8 mouse cellular contexts compared by ENCODE assay signal in genomic region chr13:28718169-28718867, GRCm38 (mm10).
DNase-seq lines count a peak whose midpoint lies in the region; ATAC-seq lines count a peak whose summit lies in the region.

No protein-coding gene starts in this region.

- no peaks in the 10 kb centered on the region for H3K9me3 ChIP-seq in forebrain, embryonic 13.5 days (replicated peaks)
- H3K9me3 ChIP-seq in hindbrain, embryonic 11.5 days (ENCODE audit: control insufficient read depth, low read length): no peaks in the 10 kb centered on the region
- no peaks in the 10 kb centered on the region for H3K9me3 ChIP-seq in liver, embryonic 11.5 days (ENCODE audit: control insufficient read depth, low read length)

- peak overlapping the region; percentile 95 for H3K27ac ChIP-seq in forebrain, embryonic 13.5 days
- peak overlapping the region; percentile 89 for H3K27ac ChIP-seq in hindbrain, embryonic 11.5 days (ENCODE audit: low read depth, low read length)
- H3K27ac ChIP-seq in liver, embryonic 11.5 days (ENCODE audit: low read depth, low read length): no peak overlapping the region; the same call in 1 of the 2 replicates

- no peaks in the 10 kb centered on the region for H3K27me3 ChIP-seq in forebrain, embryonic 13.5 days
- H3K27me3 ChIP-seq in hindbrain, embryonic 11.5 days (ENCODE audit: control insufficient read depth, insufficient read depth, low read length): no peaks in the 10 kb centered on the region
- H3K27me3 ChIP-seq in liver, embryonic 11.5 days (replicated peaks; ENCODE audit: control insufficient read depth, insufficient read depth, low read length): no peaks in the 10 kb centered on the region

- peak; percentile 62 for ATAC-seq in forebrain, embryonic 13.5 days
- ATAC-seq in hindbrain, embryonic 11.5 days (ENCODE audit: low FRiP score): peak; percentile 81
- peak; percentile 53; the same call in 1 of the 2 replicates for ATAC-seq in liver, embryonic 11.5 days (replicated peaks; ENCODE audit: low FRiP score)

- DNase-seq in adrenal gland, adult 2 months: peak; percentile 19
- no peak for DNase-seq in adrenal gland, adult 18-20 months (ENCODE audit: low spot score in 2 of 2)
- DNase-seq in hindbrain, embryonic 11.5 days (ENCODE audit: low spot score): peak; percentile 62
- peak; percentile 46 for DNase-seq in liver, embryonic 11.5 days (ENCODE audit: low spot score)
- DNase-seq in retina, embryonic 14.5 days (ENCODE audit: low spot score): peak; percentile 70
- DNase-seq in right cerebral cortex, postnatal 25 days: no peak
- no peak for DNase-seq in layer of hippocampus, postnatal 36 days

- H3K4me2 ChIP-seq in forebrain, embryonic 13.5 days: peak overlapping the region; percentile 37
- H3K4me2 ChIP-seq in hindbrain, embryonic 11.5 days (replicated peaks; ENCODE audit: low read depth, low read length): no peak overlapping the region
- H3K4me2 ChIP-seq in liver, embryonic 11.5 days: 0 out of 2 replicates have a peak overlapping the region, but pooled peaks have one; percentile 8

- H3K4me3 ChIP-seq in forebrain, embryonic 13.5 days: no peak overlapping the region
- no peak overlapping the region for H3K4me3 ChIP-seq in hindbrain, embryonic 11.5 days (ENCODE audit: low read depth, low read length)
- no peak overlapping the region for H3K4me3 ChIP-seq in liver, embryonic 11.5 days (ENCODE audit: low read depth, low read length)

- H3K9ac ChIP-seq in forebrain, embryonic 13.5 days: peak overlapping the region; percentile 34
- H3K9ac ChIP-seq in hindbrain, embryonic 11.5 days (ENCODE audit: low read depth, low read length): no peak overlapping the region
- H3K9ac ChIP-seq in liver, embryonic 11.5 days (ENCODE audit: low read depth, low read length): no peak overlapping the region

- no peaks in the 10 kb centered on the region for H3K36me3 ChIP-seq in forebrain, embryonic 13.5 days (ENCODE audit: poor library complexity, severe bottlenecking)
- H3K36me3 ChIP-seq in hindbrain, embryonic 11.5 days (ENCODE audit: control insufficient read depth, insufficient read depth, low read length): no peaks in the 10 kb centered on the region
- no peaks in the 10 kb centered on the region for H3K36me3 ChIP-seq in liver, embryonic 11.5 days (ENCODE audit: control insufficient read depth, insufficient read depth, low read length)

- H3K4me1 ChIP-seq in forebrain, embryonic 13.5 days: peaks cover 74% of the 10 kb centered on the region
- H3K4me1 ChIP-seq in hindbrain, embryonic 11.5 days (replicated peaks; ENCODE audit: control insufficient read depth, insufficient read depth, low read length): peaks cover 11% of the 10 kb centered on the region
- H3K4me1 ChIP-seq in liver, embryonic 11.5 days (replicated peaks; ENCODE audit: control insufficient read depth, insufficient read depth, low read length): peaks cover 8% of the 10 kb centered on the region

- 2% methylated on average over 11 of the region's 11 CpGs for WGBS in forebrain, embryonic 13.5 days
- WGBS in hindbrain, embryonic 11.5 days: 13% methylated on average over 11 of the region's 11 CpGs
- WGBS in liver, embryonic 11.5 days: 21% methylated on average over 11 of the region's 11 CpGs

Comparison
In these comparisons a context has a peak if more than half of its experiments do, and no peak if none do; other contexts are left out.
1. DNase-seq: peak in adrenal gland, adult 2 months (single experiment), hindbrain, embryonic 11.5 days (single experiment), liver, embryonic 11.5 days (single experiment) and retina, embryonic 14.5 days (single experiment); none in adrenal gland, adult 18-20 months (0 of 2), right cerebral cortex, postnatal 25 days (single experiment) and layer of hippocampus, postnatal 36 days (0 of 2).
2. Peak in every context shown above with its lines, with median percentiles within 50 percentile points of each other: ATAC-seq.